Mouse (Mus musculus): ENCODE data around the gene Chrna7. TPM values are rescaled to one million over a fixed set of nuclear protein-coding genes. Genes with fewer than 3 reads are reported as not detected.

Gene Chrna7
- polyA plus RNA-seq, 1 experiment from 2014 or later, result 0.20 TPM

GRCm38 (mm10) chr7:63162272-63162864, 50.0 kb downstream of the Chrna7 start:
- no peak for ATAC-seq
- Histone ChIP-seq H3K4me2 (no peak overlapping the region), H3K36me3 (no peaks in the 10 kb centered on the region), H3K27ac (no peak overlapping the region), H3K27me3 (replicated peaks) (no peaks in the 10 kb centered on the region), H3K4me1 (no peaks in the 10 kb centered on the region), H3K9me3 (replicated peaks) (no peaks in the 10 kb centered on the region), H3K9ac (no peak overlapping the region), H3K4me3 (no peak overlapping the region)
- 67% methylated on average over 7 of the region's 7 CpGs for WGBS (ENCODE audit: insufficient replicate concordance)

GRCm38 (mm10) chr7:63153239-63153638, 59.1 kb downstream of the Chrna7 start:
- no peak for ATAC-seq
- Histone ChIP-seq H3K27ac (no peak overlapping the region), H3K27me3 (replicated peaks) (no peaks in the 10 kb centered on the region), H3K9ac (no peak overlapping the region), H3K4me1 (no peaks in the 10 kb centered on the region), H3K4me2 (no peak overlapping the region), H3K9me3 (replicated peaks) (no peaks in the 10 kb centered on the region), H3K4me3 (no peak overlapping the region), H3K36me3 (no peaks in the 10 kb centered on the region)
- 36% methylated on average over 1 of the region's 1 CpGs for WGBS (ENCODE audit: insufficient replicate concordance)

GRCm38 (mm10) chr7:63148740-63149139, 63.6 kb downstream of the Chrna7 start:
- Histone ChIP-seq H3K27me3 (replicated peaks) (no peaks in the 10 kb centered on the region), H3K4me3 (no peak overlapping the region), H3K4me1 (no peaks in the 10 kb centered on the region), H3K27ac (no peak overlapping the region), H3K4me2 (no peak overlapping the region), H3K9ac (no peak overlapping the region), H3K9me3 (replicated peaks) (no peaks in the 10 kb centered on the region), H3K36me3 (no peaks in the 10 kb centered on the region)
- ATAC-seq, result no peak
- WGBS (ENCODE audit: insufficient replicate concordance), result 63% methylated on average over 3 of the region's 3 CpGs

- Histone ChIP-seq H3K9ac (no peak overlapping the region), H3K27ac (no peak overlapping the region), H3K27me3 (replicated peaks) (no peaks in the 10 kb centered on the region), H3K9me3 (replicated peaks) (no peaks in the 10 kb centered on the region), H3K36me3 (no peaks in the 10 kb centered on the region), H3K4me3 (no peak overlapping the region), H3K4me2 (no peak overlapping the region), H3K4me1 (no peaks in the 10 kb centered on the region)
- ATAC-seq, result no peak
- 65% methylated on average over 5 of the region's 5 CpGs for WGBS (ENCODE audit: insufficient replicate concordance)
Observed at GRCm38 (mm10) chr7:63148321-63148720, 64.0 kb downstream of the Chrna7 start.

DNA sequence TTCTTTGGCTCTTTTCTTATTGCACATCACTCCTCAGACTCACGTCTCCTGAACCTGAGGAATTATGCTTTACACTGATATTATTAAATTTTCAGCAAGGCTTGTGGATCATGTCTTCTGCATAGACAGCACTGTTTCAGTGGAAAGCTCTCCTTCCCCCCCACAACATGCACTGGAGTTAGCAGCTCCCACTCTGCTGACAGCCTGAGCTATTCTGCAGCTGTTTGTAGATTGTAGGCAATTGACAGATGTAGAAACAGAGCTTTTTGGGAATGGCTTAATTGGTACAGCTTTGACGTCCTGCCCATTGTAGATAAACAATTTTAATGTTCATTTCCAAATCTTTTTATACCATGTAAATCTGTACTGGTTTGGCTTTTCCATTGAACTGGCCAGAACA, 89.8 kb downstream of the Chrna7 start:
- Histone ChIP-seq H3K36me3 (no peaks in the 10 kb centered on the region), H3K4me3 (no peak overlapping the region), H3K9ac (no peak overlapping the region), H3K4me2 (no peak overlapping the region), H3K27me3 (replicated peaks) (no peaks in the 10 kb centered on the region), H3K9me3 (replicated peaks) (no peaks in the 10 kb centered on the region), H3K27ac (no peak overlapping the region), H3K4me1 (no peaks in the 10 kb centered on the region)
- ATAC-seq, result no peak
- 56% methylated on average over 2 of the region's 2 CpGs for WGBS (ENCODE audit: insufficient replicate concordance)

- H3K36me3 ChIP-seq, result no peaks in the 10 kb centered on the region
- no peaks in the 10 kb centered on the region for H3K27me3 ChIP-seq (replicated peaks)
- no peak overlapping the region for H3K4me3 ChIP-seq
- 37% methylated on average over 2 of the region's 2 CpGs for WGBS (ENCODE audit: insufficient replicate concordance)
- no peak for ATAC-seq
- no peaks in the 10 kb centered on the region for H3K4me1 ChIP-seq
- H3K9me3 ChIP-seq (replicated peaks), result no peaks in the 10 kb centered on the region
- H3K9ac ChIP-seq, result no peak overlapping the region
- no peak overlapping the region for H3K27ac ChIP-seq
- H3K4me2 ChIP-seq, result no peak overlapping the region
Observed at GRCm38 (mm10) chr7:63113671-63114070, 98.7 kb downstream of the Chrna7 start.

- Histone ChIP-seq H3K4me1 (no peaks in the 10 kb centered on the region), H3K4me3 (no peak overlapping the region), H3K9ac (no peak overlapping the region), H3K4me2 (no peak overlapping the region), H3K9me3 (replicated peaks) (no peaks in the 10 kb centered on the region), H3K27ac (no peak overlapping the region), H3K27me3 (replicated peaks) (no peaks in the 10 kb centered on the region), H3K36me3 (no peaks in the 10 kb centered on the region)
- no peak for ATAC-seq
- WGBS (ENCODE audit: insufficient replicate concordance), result 71% methylated on average over 2 of the region's 2 CpGs
Observed at GRCm38 (mm10) chr7:63113252-63113651, 99.1 kb downstream of the Chrna7 start.

- Histone ChIP-seq H3K4me1 (no peaks in the 10 kb centered on the region), H3K36me3 (no peaks in the 10 kb centered on the region), H3K27ac (no peak overlapping the region), H3K4me3 (no peak overlapping the region), H3K9ac (no peak overlapping the region), H3K27me3 (replicated peaks) (no peaks in the 10 kb centered on the region), H3K4me2 (no peak overlapping the region), H3K9me3 (replicated peaks) (no peaks in the 10 kb centered on the region)
- 45% methylated on average over 4 of the region's 4 CpGs for WGBS (ENCODE audit: insufficient replicate concordance)
- ATAC-seq, result no peak
Observed at GRCm38 (mm10) chr7:63109348-63109747, 103.0 kb downstream of the Chrna7 start.

GRCm38 (mm10) chr7:63085954-63086353, 126.4 kb downstream of the Chrna7 start:
- H3K36me3 ChIP-seq, result no peaks in the 10 kb centered on the region
- 73% methylated on average over 4 of the region's 4 CpGs for WGBS (ENCODE audit: insufficient replicate concordance)
- no peak overlapping the region for H3K9ac ChIP-seq
- ATAC-seq, result no peak
- H3K4me2 ChIP-seq, result no peak overlapping the region
- H3K27me3 ChIP-seq (replicated peaks), result no peaks in the 10 kb centered on the region
- no peaks in the 10 kb centered on the region for H3K9me3 ChIP-seq (replicated peaks)
- H3K4me3 ChIP-seq, result no peak overlapping the region
- no peaks in the 10 kb centered on the region for H3K4me1 ChIP-seq
- no peak overlapping the region for H3K27ac ChIP-seq

DNA sequence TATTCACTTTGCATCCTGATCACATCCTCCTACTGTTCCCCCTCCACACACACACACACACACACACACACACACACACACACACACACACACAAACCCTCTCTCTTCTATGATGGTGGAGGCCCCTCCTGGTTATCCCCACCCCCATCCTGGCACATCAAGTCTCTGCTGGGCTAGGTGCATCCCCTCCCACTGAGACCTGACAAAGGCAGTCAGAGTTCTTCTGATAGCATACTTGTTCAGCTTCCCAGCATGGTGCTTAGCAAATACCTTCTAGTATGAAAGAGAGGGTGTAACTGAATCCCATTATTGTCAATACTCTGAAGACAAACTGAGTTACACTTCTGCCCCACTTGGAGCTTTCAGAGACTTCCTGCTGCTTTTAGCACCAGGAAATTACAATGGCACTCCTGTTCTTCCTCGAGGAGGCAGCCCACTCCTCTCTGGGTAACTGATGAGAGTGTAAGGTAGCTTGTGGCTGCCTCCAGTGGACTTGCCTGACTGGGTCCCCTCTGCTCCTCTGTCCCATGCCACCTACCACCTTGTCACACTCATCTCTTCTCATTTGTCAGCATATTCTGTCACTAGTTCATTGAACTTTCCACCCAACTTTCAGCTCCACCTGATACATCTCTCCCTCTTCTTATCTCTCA, 127.9 kb downstream of the Chrna7 start:
- ATAC-seq, result no peak

GRCm38 (mm10) chr7:63060996-63061395, 151.4 kb downstream of the Chrna7 start:
- no peak overlapping the region for H3K4me2 ChIP-seq
- ATAC-seq, result no peak
- WGBS (ENCODE audit: insufficient replicate concordance), result 82% methylated on average over 2 of the region's 2 CpGs
- no peaks in the 10 kb centered on the region for H3K4me1 ChIP-seq
- H3K4me3 ChIP-seq, result no peak overlapping the region
- H3K27me3 ChIP-seq (replicated peaks), result no peaks in the 10 kb centered on the region
- no peak overlapping the region for H3K27ac ChIP-seq
- no peaks in the 10 kb centered on the region for H3K9me3 ChIP-seq (replicated peaks)
- no peak overlapping the region for H3K9ac ChIP-seq
- no peaks in the 10 kb centered on the region for H3K36me3 ChIP-seq

More for the DNA sequence above, 127.9 kb downstream of the Chrna7 start:
- H3K9ac ChIP-seq, result no peak overlapping the region
- H3K27ac ChIP-seq, result no peak overlapping the region
- WGBS (ENCODE audit: insufficient replicate concordance), result 0% methylated on average over 1 of the region's 1 CpGs
- H3K9me3 ChIP-seq (replicated peaks), result no peaks in the 10 kb centered on the region
- H3K4me3 ChIP-seq, result no peak overlapping the region
- H3K4me1 ChIP-seq, result no peaks in the 10 kb centered on the region
- no peaks in the 10 kb centered on the region for H3K27me3 ChIP-seq (replicated peaks)
- H3K36me3 ChIP-seq, result no peaks in the 10 kb centered on the region
- H3K4me2 ChIP-seq, result no peak overlapping the region

Measured in liver, embryonic 12.5 days (tissue).